Mouse (Mus musculus): ENCODE measurements around the gene Gmpr2.

GRCm38 (mm10) chr14:55628077-55628827 lies 43.5 kb upstream of the Gmpr2 start:
- no peak for TF ChIP-seq CTCF (IDR thresholded peaks at IDR 0.05; ENCODE audit: low read depth, low read length)
- no peak for TF ChIP-seq GATA1 (IDR thresholded peaks at IDR 0.05; ENCODE audit: borderline replicate concordance, low read length)

Data from G1E (cell line).